Mouse (Mus musculus) cerebellum, adult 18-20 months (tissue): ENCODE measurements around the gene Olfr191.
"Not testable (repeated sequence)": the region's sequence is repeated elsewhere in the genome, so short reads cannot be mapped to it uniquely, and the experiment has no call there.

Source experiments
- DNase-seq, 2 experiments: peaks; one replicate each; pipeline ENCODE4 v3.0.0; 2021

Gene Olfr191

GRCm38 (mm10) chr16:59089722-59090121, at the start of gene Olfr191:
Gene Olfr191 (minus strand): TSS chr16:59089822.
- DNase-seq: not testable (repeated sequence)

- DNase-seq: no peak
Observed at GRCm38 (mm10) chr16:59130740-59131139, 41.1 kb upstream of the Olfr191 start.

- no peak for DNase-seq
Observed at GRCm38 (mm10) chr16:59120969-59121368, 31.3 kb upstream of the Olfr191 start, which contains the start of gene Olfr194. Gene Olfr194 (minus strand): TSS chr16:59121069.

- no peak for DNase-seq
Observed at GRCm38 (mm10) chr16:59111781-59112180, 22.2 kb upstream of the Olfr191 start, which contains the start of gene Olfr193. Gene Olfr193 (minus strand): TSS chr16:59111881.

GRCm38 (mm10) chr16:59108522-59108921, 18.9 kb upstream of the Olfr191 start:
- not testable (repeated sequence) for DNase-seq

GRCm38 (mm10) chr16:59105312-59105711, 15.7 kb upstream of the Olfr191 start:
- no peak for DNase-seq

GRCm38 (mm10) chr16:59081113-59081512, 8.5 kb downstream of the Olfr191 start:
- DNase-seq: not testable (repeated sequence)

- no peak for DNase-seq
Observed at GRCm38 (mm10) chr16:59077905-59078304, 11.7 kb downstream of the Olfr191 start, which contains the start of gene Olfr190. Gene Olfr190 (minus strand): TSS chr16:59078005.

GRCm38 (mm10) chr16:59073520-59073919, 16.1 kb downstream of the Olfr191 start:
- DNase-seq: no peak

- DNase-seq: no peak
Observed at GRCm38 (mm10) chr16:59071755-59072154, 17.9 kb downstream of the Olfr191 start.

GRCm38 (mm10) chr16:59062411-59062810, 27.2 kb downstream of the Olfr191 start:
- not testable (repeated sequence) for DNase-seq

- DNase-seq: not testable (repeated sequence)
Observed at GRCm38 (mm10) chr16:59049286-59049685, 40.3 kb downstream of the Olfr191 start.

- no peak for DNase-seq
Observed at GRCm38 (mm10) chr16:59048860-59049259, 40.8 kb downstream of the Olfr191 start.

GRCm38 (mm10) chr16:59047579-59047978, 42.0 kb downstream of the Olfr191 start:
- no peak for DNase-seq

GRCm38 (mm10) chr16:59045835-59046234, 43.8 kb downstream of the Olfr191 start:
- DNase-seq: no peak

- DNase-seq: no peak
Observed at GRCm38 (mm10) chr16:59039710-59040109, 49.9 kb downstream of the Olfr191 start, which contains the start of gene Olfr187. Gene Olfr187 (minus strand): TSS chr16:59039767.
